Mouse (Mus musculus): ENCODE data around the gene Nav1. TPM values are rescaled to one million over a fixed set of nuclear protein-coding genes. Genes with fewer than 3 reads are reported as not detected.

The Nav1 gene
- polyA plus RNA-seq, 2 experiments = 14.4 to 26.8 TPM

GRCm38 (mm10) chr1:135449876-135450275 lies 157.2 kb downstream of the Nav1 start:
- no peaks in the 10 kb centered on the region for H3K9me3 ChIP-seq (ENCODE audit: control insufficient read depth, low read length)
- no peak for TF ChIP-seq POLR2A (IDR thresholded peaks at IDR 0.05; ENCODE audit: borderline replicate concordance, extremely low read depth, insufficient read depth, insufficient read length)
- no peak for DNase-seq (ENCODE audit: low spot score)

GRCm38 (mm10) chr1:135448940-135449339 lies 158.2 kb downstream of the Nav1 start:
- Histone ChIP-seq H3K4me3 (replicated peaks; ENCODE audit: low read length) (no peak overlapping the region), H3K27ac (replicated peaks; ENCODE audit: low read depth, low read length) (no peak overlapping the region), H3K27me3 (ENCODE audit: control insufficient read depth, insufficient read depth, low read length) (no peaks in the 10 kb centered on the region), H3K9ac (ENCODE audit: low read depth, low read length, severe bottlenecking) (no peak overlapping the region), H3K4me1 (ENCODE audit: control insufficient read depth, insufficient read depth, low read length) (no peaks in the 10 kb centered on the region), H3K9me3 (ENCODE audit: control insufficient read depth, low read length) (no peaks in the 10 kb centered on the region), H3K4me2 (replicated peaks; ENCODE audit: low read depth, low read length, severe bottlenecking) (no peak overlapping the region), H3K36me3 (ENCODE audit: control insufficient read depth, insufficient read depth, low read length) (peaks cover 48% of the 10 kb centered on the region)
- ATAC-seq (ENCODE audit: low FRiP score, low read depth) = no peak
- no peak for TF ChIP-seq POLR2A (IDR thresholded peaks at IDR 0.05; ENCODE audit: borderline replicate concordance, extremely low read depth, insufficient read depth, insufficient read length)
- WGBS = 97% methylated on average over 5 of the region's 5 CpGs
- no peak for DNase-seq (ENCODE audit: low spot score)

More at GRCm38 (mm10) chr1:135449876-135450275, 157.2 kb downstream of the Nav1 start:
- Histone ChIP-seq H3K4me3 (replicated peaks; ENCODE audit: low read length) (no peak overlapping the region), H3K27ac (replicated peaks; ENCODE audit: low read depth, low read length) (no peak overlapping the region), H3K4me1 (ENCODE audit: control insufficient read depth, insufficient read depth, low read length) (no peaks in the 10 kb centered on the region), H3K36me3 (ENCODE audit: control insufficient read depth, insufficient read depth, low read length) (peaks cover 57% of the 10 kb centered on the region), H3K27me3 (ENCODE audit: control insufficient read depth, insufficient read depth, low read length) (no peaks in the 10 kb centered on the region), H3K9ac (ENCODE audit: low read depth, low read length, severe bottlenecking) (no peak overlapping the region), H3K4me2 (replicated peaks; ENCODE audit: low read depth, low read length, severe bottlenecking) (no peak overlapping the region)
- ATAC-seq (ENCODE audit: low FRiP score, low read depth) = no peak
- 96% methylated on average over 8 of the region's 8 CpGs for WGBS

- no peak overlapping the region for H3K4me2 ChIP-seq (replicated peaks; ENCODE audit: low read depth, low read length, severe bottlenecking)
- H3K9ac ChIP-seq (ENCODE audit: low read depth, low read length, severe bottlenecking) = no peak overlapping the region
- 92% methylated on average over 12 of the region's 12 CpGs for WGBS
- H3K4me1 ChIP-seq (ENCODE audit: control insufficient read depth, insufficient read depth, low read length) = no peaks in the 10 kb centered on the region
- DNase-seq (ENCODE audit: low spot score) = no peak
- no peak for TF ChIP-seq POLR2A (IDR thresholded peaks at IDR 0.05; ENCODE audit: borderline replicate concordance, extremely low read depth, insufficient read depth, insufficient read length)
- no peaks in the 10 kb centered on the region for H3K27me3 ChIP-seq (ENCODE audit: control insufficient read depth, insufficient read depth, low read length)
- no peak overlapping the region for H3K27ac ChIP-seq (replicated peaks; ENCODE audit: low read depth, low read length)
- H3K36me3 ChIP-seq (ENCODE audit: control insufficient read depth, insufficient read depth, low read length) = peaks cover 46% of the 10 kb centered on the region
- H3K9me3 ChIP-seq (ENCODE audit: control insufficient read depth, low read length) = no peaks in the 10 kb centered on the region
- ATAC-seq (ENCODE audit: low FRiP score, low read depth) = no peak
- no peak overlapping the region for H3K4me3 ChIP-seq (replicated peaks; ENCODE audit: low read length)
Measured at GRCm38 (mm10) chr1:135443506-135443905, 163.6 kb downstream of the Nav1 start.

- Histone ChIP-seq H3K4me2 (replicated peaks; ENCODE audit: low read depth, low read length, severe bottlenecking) (no peak overlapping the region), H3K27ac (replicated peaks; ENCODE audit: low read depth, low read length) (no peak overlapping the region), H3K9ac (ENCODE audit: low read depth, low read length, severe bottlenecking) (no peak overlapping the region), H3K4me1 (ENCODE audit: control insufficient read depth, insufficient read depth, low read length) (no peaks in the 10 kb centered on the region), H3K27me3 (ENCODE audit: control insufficient read depth, insufficient read depth, low read length) (no peaks in the 10 kb centered on the region), H3K4me3 (replicated peaks; ENCODE audit: low read length) (no peak overlapping the region), H3K9me3 (ENCODE audit: control insufficient read depth, low read length) (no peaks in the 10 kb centered on the region), H3K36me3 (ENCODE audit: control insufficient read depth, insufficient read depth, low read length) (peaks cover 46% of the 10 kb centered on the region)
- no peak for DNase-seq (ENCODE audit: low spot score)
- ATAC-seq (ENCODE audit: low FRiP score, low read depth) = no peak
- TF ChIP-seq POLR2A (IDR thresholded peaks at IDR 0.05; ENCODE audit: borderline replicate concordance, extremely low read depth, insufficient read depth, insufficient read length) = no peak
- 88% methylated on average over 3 of the region's 3 CpGs for WGBS
Measured at GRCm38 (mm10) chr1:135441861-135442260, 165.2 kb downstream of the Nav1 start.

GRCm38 (mm10) chr1:135440986-135441385 lies 166.1 kb downstream of the Nav1 start:
- Histone ChIP-seq H3K27me3 (ENCODE audit: control insufficient read depth, insufficient read depth, low read length) (no peaks in the 10 kb centered on the region), H3K4me1 (ENCODE audit: control insufficient read depth, insufficient read depth, low read length) (no peaks in the 10 kb centered on the region), H3K27ac (replicated peaks; ENCODE audit: low read depth, low read length) (no peak overlapping the region), H3K36me3 (ENCODE audit: control insufficient read depth, insufficient read depth, low read length) (peaks cover 46% of the 10 kb centered on the region), H3K4me3 (replicated peaks; ENCODE audit: low read length) (no peak overlapping the region), H3K9me3 (ENCODE audit: control insufficient read depth, low read length) (no peaks in the 10 kb centered on the region), H3K9ac (ENCODE audit: low read depth, low read length, severe bottlenecking) (no peak overlapping the region), H3K4me2 (replicated peaks; ENCODE audit: low read depth, low read length, severe bottlenecking) (no peak overlapping the region)
- WGBS = 86% methylated on average over 6 of the region's 6 CpGs
- DNase-seq (ENCODE audit: low spot score) (no peak), ATAC-seq (ENCODE audit: low FRiP score, low read depth) (no peak)
- TF ChIP-seq POLR2A (IDR thresholded peaks at IDR 0.05; ENCODE audit: borderline replicate concordance, extremely low read depth, insufficient read depth, insufficient read length) = no peak

GRCm38 (mm10) chr1:135438801-135439200 lies 168.3 kb downstream of the Nav1 start:
- Histone ChIP-seq H3K4me3 (replicated peaks; ENCODE audit: low read length) (no peak overlapping the region), H3K36me3 (ENCODE audit: control insufficient read depth, insufficient read depth, low read length) (peaks cover 46% of the 10 kb centered on the region), H3K27me3 (ENCODE audit: control insufficient read depth, insufficient read depth, low read length) (no peaks in the 10 kb centered on the region), H3K9ac (ENCODE audit: low read depth, low read length, severe bottlenecking) (no peak overlapping the region), H3K4me1 (ENCODE audit: control insufficient read depth, insufficient read depth, low read length) (peaks cover 13% of the 10 kb centered on the region), H3K4me2 (replicated peaks; ENCODE audit: low read depth, low read length, severe bottlenecking) (no peak overlapping the region), H3K9me3 (ENCODE audit: control insufficient read depth, low read length) (no peaks in the 10 kb centered on the region), H3K27ac (replicated peaks; ENCODE audit: low read depth, low read length) (no peak overlapping the region)
- DNase-seq (ENCODE audit: low spot score) (no peak), ATAC-seq (ENCODE audit: low FRiP score, low read depth) (no peak)
- 93% methylated on average over 6 of the region's 6 CpGs for WGBS
- TF ChIP-seq POLR2A (IDR thresholded peaks at IDR 0.05; ENCODE audit: borderline replicate concordance, extremely low read depth, insufficient read depth, insufficient read length) = no peak

All from limb, embryonic 14.5 days (tissue).